Mouse (Mus musculus): Measurements from ENCODE around the gene Atp6v0d1. TPM values are rescaled to one million over a fixed set of nuclear protein-coding genes. Genes with fewer than 3 reads are reported as not detected.
"Not testable (repeated sequence)": the region's sequence is repeated elsewhere in the genome, so short reads cannot be mapped to it uniquely, and the experiment has no call there.

Gene Atp6v0d1
- total RNA-seq, 2 experiments from 2014 or later: 293 to 332 TPM

- DNase-seq (ENCODE audit: extremely low spot score in 1 of 2, low spot score in 1 of 2): no peak
These were observed 9.7 kb upstream of the Atp6v0d1 start for GRCm38 (mm10) chr8:105575538-105575937.

GRCm38 (mm10) chr8:105574741-105575140 lies 8.9 kb upstream of the Atp6v0d1 start:
- DNase-seq (ENCODE audit: extremely low spot score in 1 of 2, low spot score in 1 of 2): no peak

GRCm38 (mm10) chr8:105573427-105573826 lies 7.6 kb upstream of the Atp6v0d1 start:
- peak in 1 of 2 experiments; percentile 40 for DNase-seq (ENCODE audit: extremely low spot score in 1 of 2, low spot score in 1 of 2)

- no peak for DNase-seq (ENCODE audit: extremely low spot score in 1 of 2, low spot score in 1 of 2)
These were observed 6.0 kb upstream of the Atp6v0d1 start for GRCm38 (mm10) chr8:105571810-105572209.

- DNase-seq (ENCODE audit: extremely low spot score in 1 of 2, low spot score in 1 of 2): no peak
These were observed 1.1 kb upstream of the Atp6v0d1 start for GRCm38 (mm10) chr8:105566703-105567595.

GRCm38 (mm10) chr8:105565401-105565881 lies 406 bp downstream of the Atp6v0d1 start:
- DNase-seq (ENCODE audit: extremely low spot score in 1 of 2, low spot score in 1 of 2): peak; percentile 38 to 61

- DNase-seq (ENCODE audit: extremely low spot score in 1 of 2, low spot score in 1 of 2): not testable (repeated sequence)
These were observed 1.1 kb downstream of the Atp6v0d1 start for GRCm38 (mm10) chr8:105564573-105565229.

- no peak for DNase-seq (ENCODE audit: extremely low spot score in 1 of 2, low spot score in 1 of 2)
These were observed 2.0 kb downstream of the Atp6v0d1 start for GRCm38 (mm10) chr8:105563871-105564270.

GRCm38 (mm10) chr8:105562863-105563262 lies 3.0 kb downstream of the Atp6v0d1 start:
- DNase-seq (ENCODE audit: extremely low spot score in 1 of 2, low spot score in 1 of 2): no peak

GRCm38 (mm10) chr8:105555230-105555629 lies 10.6 kb downstream of the Atp6v0d1 start:
- DNase-seq (ENCODE audit: extremely low spot score in 1 of 2, low spot score in 1 of 2): no peak

- peak in 1 of 2 experiments; percentile 37 for DNase-seq (ENCODE audit: extremely low spot score in 1 of 2, low spot score in 1 of 2)
These were observed 11.8 kb downstream of the Atp6v0d1 start for GRCm38 (mm10) chr8:105554087-105554486.

GRCm38 (mm10) chr8:105552824-105553223 lies 13.0 kb downstream of the Atp6v0d1 start:
- no peak for DNase-seq (ENCODE audit: extremely low spot score in 1 of 2, low spot score in 1 of 2)

- DNase-seq (ENCODE audit: extremely low spot score in 1 of 2, low spot score in 1 of 2): no peak
These were observed 13.8 kb downstream of the Atp6v0d1 start for GRCm38 (mm10) chr8:105552032-105552431.

- no peak for DNase-seq (ENCODE audit: extremely low spot score in 1 of 2, low spot score in 1 of 2)
These were observed 15.8 kb downstream of the Atp6v0d1 start for GRCm38 (mm10) chr8:105550083-105550482.

GRCm38 (mm10) chr8:105549506-105549905 lies 16.3 kb downstream of the Atp6v0d1 start:
- no peak for DNase-seq (ENCODE audit: extremely low spot score in 1 of 2, low spot score in 1 of 2)

GRCm38 (mm10) chr8:105546384-105547350 lies 19.2 kb downstream of the Atp6v0d1 start:
- no peak for DNase-seq (ENCODE audit: extremely low spot score in 1 of 2, low spot score in 1 of 2)

GRCm38 (mm10) chr8:105545249-105545648 lies 20.6 kb downstream of the Atp6v0d1 start:
- no peak for DNase-seq (ENCODE audit: extremely low spot score in 1 of 2, low spot score in 1 of 2)

GRCm38 (mm10) chr8:105544544-105545205 lies 21.2 kb downstream of the Atp6v0d1 start:
- DNase-seq (ENCODE audit: extremely low spot score in 1 of 2, low spot score in 1 of 2): no peak

GRCm38 (mm10) chr8:105543703-105544102 lies 22.1 kb downstream of the Atp6v0d1 start:
- DNase-seq (ENCODE audit: extremely low spot score in 1 of 2, low spot score in 1 of 2): no peak

- no peak for DNase-seq (ENCODE audit: extremely low spot score in 1 of 2, low spot score in 1 of 2)
These were observed 23.0 kb downstream of the Atp6v0d1 start for GRCm38 (mm10) chr8:105542808-105543207.

Data from layer of hippocampus, postnatal 25 days (tissue).